Mouse (Mus musculus): ENCODE measurements at regions not wholly inside any gene's neighbourhood (a gene's known extent, or its start where the extent isn't known, plus 50 kb on each side); places are given as distances from the start of the nearest gene placed in this dataset.

DNA sequence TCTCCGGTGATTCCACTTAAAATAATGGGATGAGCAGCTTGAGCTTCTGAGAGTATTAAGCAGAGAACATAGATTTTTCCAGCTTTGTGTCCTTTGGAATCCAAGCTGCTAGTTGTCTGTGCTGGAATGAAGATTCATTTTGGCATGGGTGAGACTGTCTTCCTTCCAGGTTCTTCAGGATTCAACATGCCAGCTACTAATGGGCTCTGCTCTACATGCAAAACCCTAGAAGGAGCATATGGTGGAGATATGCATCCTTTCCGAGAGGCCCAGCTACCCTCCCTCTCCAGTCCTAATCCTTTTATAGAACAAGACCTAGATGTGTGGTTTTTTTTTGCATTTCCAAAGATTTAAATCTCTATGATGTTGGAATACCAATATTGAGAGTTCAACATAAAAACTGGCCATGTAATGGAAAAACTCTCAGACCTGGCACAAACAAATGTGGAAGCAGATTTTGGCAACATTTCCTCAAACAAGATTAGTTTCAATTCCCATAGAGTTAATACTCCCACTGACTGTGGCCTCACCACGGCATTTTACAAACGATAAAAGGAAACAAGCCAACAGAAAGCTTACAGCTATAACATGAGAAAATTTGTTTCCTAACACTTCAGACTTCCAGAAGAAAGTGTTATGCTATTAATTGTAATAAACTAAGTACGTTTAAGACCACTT lies 364.5 kb downstream of the Sv2b start:
- Histone ChIP-seq H3K9me3 (no peaks in the 10 kb centered on the region), H3K4me1 (replicated peaks) (no peaks in the 10 kb centered on the region), H3K36me3 (no peaks in the 10 kb centered on the region), H3K9ac (no peak overlapping the region), H3K27ac (no peak overlapping the region), H3K4me3 (no peak overlapping the region), H3K27me3 (no peaks in the 10 kb centered on the region), H3K4me2 (no peak overlapping the region)
- WGBS = 85% methylated on average over 5 of the region's 5 CpGs
- no peak for ATAC-seq (ENCODE audit: low FRiP score)

DNA sequence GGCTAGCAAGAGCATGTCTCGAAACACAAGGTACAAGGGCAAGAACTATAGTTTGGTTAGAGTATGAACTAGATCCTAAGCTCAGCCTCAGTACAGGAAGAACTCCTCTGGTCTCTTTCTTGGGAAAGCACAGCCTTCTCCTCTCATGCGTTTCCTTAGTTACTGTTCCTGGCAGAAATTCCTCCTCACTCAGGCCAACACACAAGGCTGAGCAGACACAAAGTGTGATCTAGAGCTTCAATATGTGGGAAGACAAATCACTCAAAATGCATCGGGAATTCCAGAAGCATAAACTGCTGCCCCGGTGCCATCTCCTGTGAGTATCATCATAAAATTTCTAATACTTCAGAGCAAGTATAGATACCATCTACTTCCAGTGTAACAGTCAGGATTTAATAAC lies 366.1 kb downstream of the Sv2b start:
- no peak for ATAC-seq (ENCODE audit: low FRiP score)
- no peaks in the 10 kb centered on the region for H3K27me3 ChIP-seq

DNA sequence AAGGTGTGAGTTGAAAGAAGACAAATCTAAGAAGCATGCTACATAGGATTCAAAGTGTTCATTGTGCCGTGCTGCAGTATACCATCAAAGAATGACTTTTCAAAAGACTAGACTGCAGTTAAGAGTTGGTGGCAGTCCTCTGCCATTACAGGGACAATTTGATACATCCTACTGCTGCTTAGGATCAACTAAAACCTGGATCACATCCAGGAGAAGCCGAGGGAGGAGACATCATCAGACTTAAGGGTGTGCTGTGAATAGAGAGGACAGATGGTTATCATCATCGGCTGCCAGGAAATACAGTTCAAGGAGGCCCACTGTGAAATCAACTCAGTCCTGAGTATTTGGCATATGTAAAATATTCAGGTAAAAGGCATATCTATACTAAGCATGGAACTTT lies 366.9 kb downstream of the Sv2b start:
- H3K4me2 ChIP-seq = no peak overlapping the region
- no peaks in the 10 kb centered on the region for H3K9me3 ChIP-seq
- no peak overlapping the region for H3K9ac ChIP-seq
- WGBS = 79% methylated on average over 3 of the region's 3 CpGs
- no peaks in the 10 kb centered on the region for H3K36me3 ChIP-seq
- no peaks in the 10 kb centered on the region for H3K27me3 ChIP-seq
- no peaks in the 10 kb centered on the region for H3K4me1 ChIP-seq (replicated peaks)
- H3K4me3 ChIP-seq = no peak overlapping the region
- no peak for ATAC-seq (ENCODE audit: low FRiP score)
- no peak overlapping the region for H3K27ac ChIP-seq

More for the DNA sequence above, 366.1 kb downstream of the Sv2b start:
- no peaks in the 10 kb centered on the region for H3K4me1 ChIP-seq (replicated peaks)
- WGBS = 87% methylated on average over 4 of the region's 4 CpGs
- H3K4me3 ChIP-seq = no peak overlapping the region
- H3K9me3 ChIP-seq = no peaks in the 10 kb centered on the region
- H3K9ac ChIP-seq = no peak overlapping the region
- no peaks in the 10 kb centered on the region for H3K36me3 ChIP-seq
- no peak overlapping the region for H3K27ac ChIP-seq
- no peak overlapping the region for H3K4me2 ChIP-seq

DNA sequence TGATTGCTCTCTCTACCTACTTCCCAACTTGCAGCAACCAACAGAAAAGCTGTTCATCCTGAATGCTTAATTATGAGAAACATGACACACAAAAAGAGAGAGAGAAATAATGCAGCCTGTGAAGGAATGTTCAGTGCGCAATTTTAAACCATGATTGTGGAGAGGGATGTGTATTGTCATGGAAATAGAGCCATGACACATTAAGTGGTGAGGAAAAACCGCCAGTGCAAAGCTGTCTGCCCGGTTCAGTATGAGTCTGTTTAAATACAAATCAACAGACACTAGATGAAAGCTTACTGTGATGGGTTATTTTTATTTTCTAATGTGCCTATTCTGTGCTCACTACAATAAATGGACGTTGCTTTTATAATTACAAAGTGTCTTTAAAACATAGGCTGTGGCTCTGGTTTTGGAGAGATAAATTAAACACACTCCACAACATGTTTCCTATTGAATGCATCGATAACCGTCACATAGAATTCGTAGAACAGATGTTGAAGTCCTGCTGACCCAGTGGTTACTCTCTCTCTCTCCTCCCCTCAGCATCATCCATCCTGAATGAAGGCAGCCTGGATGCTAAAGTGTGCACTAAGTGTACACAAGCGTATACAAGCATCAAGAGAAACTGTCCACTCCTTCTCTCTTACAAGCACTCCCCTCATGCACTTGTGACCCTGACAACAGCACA lies 374.7 kb upstream of the Slco3a1 start:
- H3K4me1 ChIP-seq (replicated peaks) = 0 out of 2 replicates have a peak, but pooled peaks cover 4% of the 10 kb centered on the region
- H3K4me3 ChIP-seq = no peak overlapping the region
- no peaks in the 10 kb centered on the region for H3K27me3 ChIP-seq
- H3K9ac ChIP-seq = no peak overlapping the region
- no peak overlapping the region for H3K4me2 ChIP-seq
- 32% methylated on average over 8 of the region's 8 CpGs for WGBS
- H3K27ac ChIP-seq = no peak overlapping the region
- no peak for ATAC-seq (ENCODE audit: low FRiP score)
- no peaks in the 10 kb centered on the region for H3K9me3 ChIP-seq
- no peaks in the 10 kb centered on the region for H3K36me3 ChIP-seq

DNA sequence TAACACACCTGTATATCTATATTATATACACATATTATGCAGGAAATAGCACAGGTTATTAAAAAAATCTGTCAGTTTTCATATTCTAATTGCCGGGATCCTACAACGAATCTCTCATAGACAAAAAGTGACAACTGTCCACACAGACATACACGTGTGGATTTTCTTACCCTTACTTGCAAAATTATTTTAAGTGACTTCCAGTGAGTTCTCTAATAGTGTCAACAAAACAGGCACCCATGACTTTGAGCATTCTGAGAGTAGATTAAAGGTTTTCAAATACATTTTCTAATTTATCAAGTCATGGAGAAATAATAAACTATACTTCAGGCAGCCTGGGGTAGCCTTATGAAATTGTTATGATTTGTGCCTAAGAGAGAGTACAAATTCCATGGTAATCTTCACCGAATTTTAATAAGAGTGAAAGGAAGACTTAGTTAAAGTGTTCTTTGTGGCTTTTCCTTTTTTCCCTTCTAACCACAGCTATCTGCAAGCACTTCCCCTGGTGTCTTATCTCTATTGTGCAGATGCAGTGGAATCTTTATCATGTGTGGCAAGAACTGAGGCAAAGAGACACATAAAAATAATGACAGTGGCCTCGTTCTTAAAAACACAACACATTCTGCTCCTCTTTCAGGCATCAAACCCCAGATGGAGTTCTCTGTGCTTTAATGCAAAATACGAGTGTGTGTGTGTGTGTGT lies 373.8 kb upstream of the Slco3a1 start:
- Histone ChIP-seq H3K36me3 (no peaks in the 10 kb centered on the region), H3K27ac (no peak overlapping the region), H3K9me3 (no peaks in the 10 kb centered on the region), H3K4me1 (replicated peaks) (0 out of 2 replicates have a peak, but pooled peaks cover 4% of the 10 kb centered on the region), H3K4me2 (no peak overlapping the region), H3K9ac (no peak overlapping the region), H3K27me3 (no peaks in the 10 kb centered on the region), H3K4me3 (no peak overlapping the region)
- WGBS = 72% methylated on average over 6 of the region's 6 CpGs
- ATAC-seq (ENCODE audit: low FRiP score) = no peak

DNA sequence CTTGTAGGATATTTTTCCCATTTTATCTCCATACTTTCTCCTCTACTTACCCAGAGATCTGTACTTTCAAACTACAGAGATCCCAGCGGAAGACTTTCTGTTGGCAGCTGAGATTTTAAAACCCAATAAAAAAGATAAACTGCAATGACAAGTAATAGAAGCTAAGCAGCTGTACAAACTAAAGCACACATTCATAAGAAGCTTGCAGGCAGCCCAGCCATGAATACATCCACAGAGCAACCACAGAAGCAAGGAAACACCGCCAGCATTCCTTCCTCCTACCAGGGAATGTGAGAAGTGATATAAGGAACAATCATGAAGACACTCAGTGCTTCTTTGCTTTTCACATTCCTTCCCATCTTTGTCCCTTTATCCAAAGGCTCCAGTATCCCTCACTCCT lies 372.1 kb upstream of the Slco3a1 start:
- Histone ChIP-seq H3K9ac (no peak overlapping the region), H3K4me1 (replicated peaks) (0 out of 2 replicates have a peak, but pooled peaks cover 4% of the 10 kb centered on the region), H3K27me3 (no peaks in the 10 kb centered on the region), H3K4me3 (no peak overlapping the region), H3K4me2 (no peak overlapping the region), H3K27ac (no peak overlapping the region), H3K36me3 (no peaks in the 10 kb centered on the region), H3K9me3 (no peaks in the 10 kb centered on the region)
- WGBS = 70% methylated on average over 2 of the region's 2 CpGs
- no peak for ATAC-seq (ENCODE audit: low FRiP score)

DNA sequence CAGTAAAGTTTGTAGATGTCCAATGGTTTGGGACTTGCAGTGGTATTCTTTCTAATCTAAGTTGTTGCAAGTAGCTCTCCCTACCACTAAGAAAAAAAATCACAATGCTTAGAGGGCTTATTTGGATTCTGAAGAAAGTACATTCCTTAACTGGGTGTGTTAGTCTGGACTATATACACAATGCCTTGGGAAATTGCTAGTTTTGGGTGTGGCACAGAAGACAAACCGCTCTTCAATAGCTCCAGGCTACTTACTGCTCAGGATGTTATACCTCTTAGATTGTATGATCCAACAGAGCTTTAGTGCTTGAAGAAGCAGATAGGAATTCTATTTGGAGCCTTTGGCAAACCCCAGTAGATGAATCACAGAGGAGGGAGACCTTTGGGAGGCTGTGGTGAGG lies 369.6 kb upstream of the Slco3a1 start:
- no peaks in the 10 kb centered on the region for H3K9me3 ChIP-seq
- no peak overlapping the region for H3K27ac ChIP-seq
- H3K9ac ChIP-seq = no peak overlapping the region
- WGBS = 96% methylated on average over 1 of the region's 1 CpGs
- H3K36me3 ChIP-seq = no peaks in the 10 kb centered on the region
- no peak overlapping the region for H3K4me3 ChIP-seq
- no peak overlapping the region for H3K4me2 ChIP-seq
- ATAC-seq (ENCODE audit: low FRiP score) = no peak
- H3K27me3 ChIP-seq = no peaks in the 10 kb centered on the region
- 0 out of 2 replicates have a peak, but pooled peaks cover 3% of the 10 kb centered on the region for H3K4me1 ChIP-seq (replicated peaks)

DNA sequence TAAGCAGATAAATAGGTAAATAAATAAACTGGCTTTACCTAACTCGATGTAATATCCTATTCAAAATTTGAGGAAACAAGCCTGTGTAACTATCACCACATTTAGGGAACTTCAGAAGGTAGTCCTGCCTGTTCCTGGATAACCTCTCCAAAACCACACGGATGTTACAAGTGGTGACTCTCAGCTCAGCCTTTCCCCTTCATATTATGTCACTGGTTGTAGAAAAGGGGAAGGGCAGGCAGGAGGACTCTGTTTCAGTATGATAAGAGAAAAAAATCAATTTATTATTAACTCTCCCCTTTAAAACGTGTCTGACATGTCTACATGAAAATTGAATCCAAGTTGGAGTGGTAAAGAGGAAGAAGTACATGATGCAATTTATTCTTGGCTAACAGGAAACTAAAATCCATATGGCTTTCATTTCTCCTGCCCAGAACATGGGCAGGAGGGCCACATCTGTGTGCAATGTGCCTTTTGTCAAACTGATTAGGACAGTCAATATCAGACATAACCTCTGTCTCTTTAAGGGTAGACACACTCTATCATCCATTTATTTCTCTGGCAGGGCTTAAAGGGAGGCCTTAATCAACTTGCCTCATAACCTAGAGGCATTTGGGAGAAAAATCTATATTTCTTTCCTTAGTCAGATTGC lies 353.9 kb upstream of the Slco3a1 start:
- Histone ChIP-seq H3K27ac (no peak overlapping the region), H3K4me1 (replicated peaks) (no peaks in the 10 kb centered on the region), H3K9me3 (no peaks in the 10 kb centered on the region), H3K4me3 (no peak overlapping the region), H3K4me2 (no peak overlapping the region), H3K36me3 (no peaks in the 10 kb centered on the region), H3K27me3 (no peaks in the 10 kb centered on the region), H3K9ac (no peak overlapping the region)
- WGBS = 55% methylated on average over 3 of the region's 3 CpGs
- ATAC-seq (ENCODE audit: low FRiP score) = no peak

DNA sequence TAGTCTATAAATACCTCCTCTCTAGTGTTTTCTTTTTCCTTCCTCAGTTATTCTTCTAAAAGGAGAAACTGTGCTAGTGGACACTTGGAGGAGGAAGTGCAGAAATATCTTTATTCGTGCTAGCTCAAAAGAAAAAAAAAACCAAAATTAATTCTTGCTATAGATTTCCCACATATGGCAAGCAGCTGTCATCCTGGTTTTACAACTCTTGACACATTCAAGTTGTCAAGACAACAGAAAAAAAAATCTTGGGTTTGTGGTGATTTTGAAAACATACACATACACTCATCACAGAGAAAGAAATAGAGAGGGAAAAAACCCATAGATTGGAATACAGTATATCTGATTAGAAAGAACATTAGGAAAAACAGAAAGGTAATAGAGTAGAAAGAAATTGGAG lies 352.8 kb upstream of the Slco3a1 start:
- H3K27ac ChIP-seq = no peak overlapping the region
- no peak for ATAC-seq (ENCODE audit: low FRiP score)
- no peaks in the 10 kb centered on the region for H3K9me3 ChIP-seq
- H3K9ac ChIP-seq = no peak overlapping the region
- no peaks in the 10 kb centered on the region for H3K36me3 ChIP-seq
- no peak overlapping the region for H3K4me3 ChIP-seq
- no peak overlapping the region for H3K4me2 ChIP-seq
- H3K4me1 ChIP-seq (replicated peaks) = no peaks in the 10 kb centered on the region
- H3K27me3 ChIP-seq = no peaks in the 10 kb centered on the region
- WGBS = 77% methylated on average over 1 of the region's 1 CpGs

DNA sequence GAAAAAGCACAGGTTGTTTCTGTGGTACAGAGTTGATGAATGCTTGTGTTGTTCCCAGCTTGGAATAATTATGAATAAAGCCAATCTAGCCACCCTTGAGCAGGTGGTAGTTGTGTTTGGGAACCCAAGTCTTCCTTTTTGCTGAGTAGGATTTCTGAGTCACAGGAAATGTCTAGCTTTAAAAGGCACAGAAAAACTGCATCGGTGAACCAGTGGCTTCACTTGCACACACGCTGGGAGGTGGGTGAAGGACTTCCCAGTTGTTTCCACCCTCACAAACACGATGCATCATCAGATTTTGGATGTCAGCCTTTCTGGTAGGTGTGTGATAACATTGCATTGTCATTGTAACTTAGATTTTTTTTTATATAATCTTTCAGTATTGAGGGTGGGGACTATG lies 322.9 kb upstream of the Slco3a1 start:
- Histone ChIP-seq H3K4me1 (replicated peaks) (no peaks in the 10 kb centered on the region), H3K9me3 (no peaks in the 10 kb centered on the region), H3K4me3 (no peak overlapping the region), H3K36me3 (no peaks in the 10 kb centered on the region), H3K27ac (no peak overlapping the region), H3K4me2 (no peak overlapping the region), H3K27me3 (no peaks in the 10 kb centered on the region), H3K9ac (no peak overlapping the region)
- 82% methylated on average over 3 of the region's 3 CpGs for WGBS
- ATAC-seq (ENCODE audit: low FRiP score) = no peak

DNA sequence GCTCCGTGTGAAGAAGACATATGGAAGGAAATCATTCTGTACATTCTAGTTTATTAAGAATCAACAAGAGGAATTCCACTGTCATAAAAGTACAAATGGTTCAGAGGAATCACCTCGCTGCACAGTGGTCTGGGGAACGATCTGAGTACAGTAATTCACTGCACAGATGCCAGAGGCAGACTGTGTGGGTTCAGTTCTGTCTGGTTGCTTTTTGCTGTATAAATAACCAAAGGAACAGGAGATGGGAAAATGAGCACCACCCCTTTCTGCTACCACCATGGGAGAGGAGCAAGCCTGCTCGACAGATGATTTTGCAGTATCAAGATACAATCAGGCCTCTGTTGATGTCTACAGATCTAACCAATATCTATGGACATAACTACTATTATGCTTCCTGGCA lies 322.1 kb upstream of the Slco3a1 start:
- Histone ChIP-seq H3K36me3 (no peaks in the 10 kb centered on the region), H3K27me3 (no peaks in the 10 kb centered on the region), H3K27ac (no peak overlapping the region), H3K9me3 (no peaks in the 10 kb centered on the region), H3K4me2 (no peak overlapping the region), H3K9ac (no peak overlapping the region), H3K4me1 (replicated peaks) (no peaks in the 10 kb centered on the region), H3K4me3 (no peak overlapping the region)
- no peak for ATAC-seq (ENCODE audit: low FRiP score)
- WGBS = 81% methylated on average over 4 of the region's 4 CpGs

DNA sequence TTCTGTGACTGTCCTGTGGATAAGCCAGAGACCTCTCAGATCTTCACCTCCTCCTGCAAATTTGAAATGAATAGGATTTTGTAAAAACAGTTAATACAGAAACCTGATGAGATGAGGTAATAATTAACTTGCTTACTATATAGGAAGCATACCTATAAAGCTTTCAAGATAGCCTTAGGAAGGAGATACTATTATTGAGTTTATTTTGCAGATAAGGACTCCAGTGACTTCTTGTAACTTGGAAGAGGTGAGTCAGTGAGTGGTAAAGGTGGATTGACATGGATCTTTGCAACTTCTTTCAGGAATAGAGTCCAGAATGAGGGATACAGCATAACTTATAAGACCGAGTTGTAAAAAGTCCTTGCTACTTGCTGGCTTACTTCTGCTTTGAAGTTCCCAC lies 315.7 kb upstream of the Slco3a1 start:
- H3K4me2 ChIP-seq = no peak overlapping the region
- no peak for ATAC-seq (ENCODE audit: low FRiP score)
- no peak overlapping the region for H3K9ac ChIP-seq
- no peak overlapping the region for H3K27ac ChIP-seq
- no peaks in the 10 kb centered on the region for H3K4me1 ChIP-seq (replicated peaks)
- no peaks in the 10 kb centered on the region for H3K27me3 ChIP-seq
- WGBS = 89% methylated on average over 1 of the region's 1 CpGs
- H3K9me3 ChIP-seq = no peaks in the 10 kb centered on the region
- no peak overlapping the region for H3K4me3 ChIP-seq
- no peaks in the 10 kb centered on the region for H3K36me3 ChIP-seq

All from hindbrain, embryonic 13.5 days (tissue).